Mouse (Mus musculus): ENCODE measurements around the gene Rhbdd3.

DNA sequence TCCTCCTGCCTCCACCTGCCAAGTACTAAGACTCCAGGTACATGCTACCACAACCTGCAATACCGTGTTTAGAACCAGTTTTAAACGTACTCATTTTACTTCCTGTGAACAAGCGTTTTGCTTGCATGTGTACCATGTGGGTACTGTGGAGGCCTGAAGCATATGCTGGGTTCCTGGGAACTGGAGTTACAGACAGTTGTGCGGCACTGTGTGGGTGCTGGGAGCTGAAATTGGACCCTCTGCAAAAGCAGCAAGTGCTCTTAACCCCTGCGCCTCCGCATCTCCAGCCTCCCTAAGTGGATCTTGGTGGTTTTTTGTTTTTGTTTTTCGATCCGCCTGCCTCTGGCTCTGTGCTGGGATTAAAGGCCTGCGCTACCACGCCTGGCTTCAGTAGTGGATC lies 47.1 kb upstream of the Rhbdd3 start:
- no peak for TF ChIP-seq CTCF (IDR thresholded peaks at IDR 0.05)
- TF ChIP-seq POLR2A (IDR thresholded peaks at IDR 0.05; ENCODE audit: insufficient read depth, low read depth, low read length): no peak
- TF ChIP-seq EP300 (IDR thresholded peaks at IDR 0.05; ENCODE audit: insufficient read depth, low read depth, low read length): no peak

Measured in heart, adult 2 months (tissue).